Mouse (Mus musculus) thymus, adult 2 months (tissue): ENCODE results near the gene Zfp622.

Experiments
- CTCF ChIP-seq: fragments of 200-500 bp; IDR thresholded peaks from 2 replicates; pipeline ENCODE4 v1.5.1; 2012; ENCODE audit warnings: mild to moderate bottlenecking, control low read depth, low read length, moderate library complexity, borderline replicate concordance; ENCODE audit not compliant: control insufficient read depth, poor library complexity, insufficient read depth; ENCODE audit errors: extremely low read depth
- POLR2A ChIP-seq: fragments of 200-500 bp; IDR thresholded peaks from 2 replicates; pipeline ENCODE4 v1.6.1; 2012; ENCODE audit warnings: mild to moderate bottlenecking, low read length, control low read depth, moderate library complexity; ENCODE audit not compliant: control insufficient read depth, poor library complexity, insufficient read depth; ENCODE audit errors: extremely low read depth

GRCm38 (mm10) chr15:25984067-25984733, at the start of gene Zfp622:
- TF ChIP-seq POLR2A: peak; percentile 71
- TF ChIP-seq CTCF: no peak
